Mouse (Mus musculus): ENCODE results near the gene Plcd3. TPM values are rescaled to one million over a fixed set of nuclear protein-coding genes. Genes with fewer than 3 reads are reported as not detected.

Plcd3 gene
- total and polyA plus RNA-seq, 3 experiments: 13.7 to 22.3 (median 14.0) TPM

DNA sequence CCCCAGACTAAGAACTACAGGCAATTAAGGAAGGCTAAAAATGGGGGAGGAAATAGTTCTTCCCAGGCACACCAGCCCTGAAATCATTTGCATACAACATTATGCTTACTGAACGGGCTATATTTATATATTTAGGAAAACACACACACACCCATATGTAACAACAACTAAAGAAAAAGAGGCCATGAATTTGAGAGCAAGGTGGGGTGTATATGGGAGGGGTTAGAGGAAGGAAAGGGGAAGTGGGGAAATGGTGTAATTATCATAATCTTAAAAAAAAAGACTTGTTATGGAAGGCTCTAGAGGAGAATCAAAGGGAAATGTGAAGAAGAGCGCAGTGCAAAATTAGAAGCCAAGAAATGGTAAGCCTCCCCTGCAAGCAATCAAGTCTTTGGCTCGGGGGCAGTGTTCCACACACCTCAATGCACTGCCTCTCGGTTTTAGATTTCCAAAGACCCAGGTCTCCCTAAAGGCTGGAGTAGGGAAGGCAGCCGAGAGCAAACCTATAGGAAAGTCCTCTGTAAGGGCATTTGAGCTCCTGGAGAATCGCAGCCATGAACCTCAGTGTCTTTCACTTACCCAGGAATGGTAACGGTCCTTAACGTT is 73.8 kb downstream of the Plcd3 start:
- TF ChIP-seq EP300 (IDR thresholded peaks at IDR 0.05; ENCODE audit: insufficient read depth, low read depth, low read length): no peak
- Histone ChIP-seq H3K4me1 (ENCODE audit: control insufficient read depth, insufficient read depth, low read length) (peaks cover 5% of the 10 kb centered on the region), H3K27me3 (ENCODE audit: control insufficient read depth, insufficient read depth, low read length) (no peaks in the 10 kb centered on the region), H3K4me3 (peak overlapping the region; percentile 85), H3K36me3 (ENCODE audit: control insufficient read depth, insufficient read depth, low read length) (peaks cover 11% of the 10 kb centered on the region), H3K27ac (peak overlapping the region; percentile 94), H3K79me2 (replicated peaks; ENCODE audit: control insufficient read depth, insufficient read depth, low read length) (peaks cover 1% of the 10 kb centered on the region; the same call in 1 of the 2 replicates), H3K9ac (ENCODE audit: low read depth, low read length) (peak overlapping the region; percentile 82)
- WGBS: 12% methylated on average over 8 of the region's 8 CpGs
- no peak for DNase-seq
- intact Hi-C loops (cut with DNase I): no loop called here

DNA sequence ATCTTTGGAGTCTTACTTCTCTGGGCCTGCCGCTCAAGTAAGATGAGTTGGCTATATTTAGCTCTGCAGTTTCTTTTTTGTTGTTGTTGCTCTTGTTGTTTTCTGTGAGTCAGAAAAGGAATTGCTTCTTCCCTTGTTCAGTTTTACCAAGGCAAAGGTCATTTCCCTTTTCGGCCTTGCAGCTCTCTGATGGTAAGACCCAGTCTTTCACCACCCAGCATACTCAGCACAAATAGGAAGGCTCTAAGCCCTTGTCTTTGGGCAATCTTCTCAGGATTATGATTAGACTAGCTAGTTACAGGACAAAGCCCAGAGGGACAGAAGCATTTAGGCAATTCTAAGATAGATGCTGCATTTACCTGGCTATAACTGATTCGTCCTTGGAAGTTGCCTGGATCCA is 74.6 kb downstream of the Plcd3 start:
- peak overlapping the region; percentile 94 for H3K27ac ChIP-seq
- TF ChIP-seq POLR2A (IDR thresholded peaks at IDR 0.05; ENCODE audit: insufficient read depth, low read depth, low read length) (no peak), EP300 (IDR thresholded peaks at IDR 0.05; ENCODE audit: insufficient read depth, low read depth, low read length) (no peak), CTCF (IDR thresholded peaks at IDR 0.05) (no peak)
- no peak overlapping the region; the same call in 1 of the 2 replicates for H3K4me3 ChIP-seq
- peaks cover 9% of the 10 kb centered on the region for H3K36me3 ChIP-seq (ENCODE audit: control insufficient read depth, insufficient read depth, low read length)
- peaks cover 1% of the 10 kb centered on the region; the same call in 1 of the 2 replicates for H3K79me2 ChIP-seq (replicated peaks; ENCODE audit: control insufficient read depth, insufficient read depth, low read length)
- peaks cover 5% of the 10 kb centered on the region for H3K4me1 ChIP-seq (ENCODE audit: control insufficient read depth, insufficient read depth, low read length)
- H3K9ac ChIP-seq (ENCODE audit: low read depth, low read length): no peak overlapping the region
- WGBS: 65% methylated on average over 3 of the region's 3 CpGs
- H3K27me3 ChIP-seq (ENCODE audit: control insufficient read depth, insufficient read depth, low read length): no peaks in the 10 kb centered on the region
- intact Hi-C loops (cut with DNase I): no loop called here
- DNase-seq: no peak

DNA sequence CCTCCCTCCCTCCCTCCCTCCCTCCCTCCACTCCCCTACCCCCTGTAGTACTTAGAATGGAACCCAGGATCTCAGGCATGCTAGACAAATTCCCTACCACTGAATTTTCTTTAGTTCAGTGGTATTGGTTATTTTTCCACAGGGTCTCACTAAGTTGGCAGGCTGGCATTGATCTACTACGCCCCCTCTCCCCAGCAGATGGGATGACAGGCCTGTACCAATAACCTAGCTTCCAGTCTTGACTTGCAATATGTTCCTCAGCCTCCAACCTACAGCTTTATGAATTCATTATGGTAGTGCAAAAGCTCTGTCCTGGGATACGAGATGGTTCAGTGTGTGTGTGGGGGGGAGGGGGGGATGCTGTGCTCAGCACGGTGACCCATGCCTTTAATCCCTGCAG is 77.5 kb downstream of the Plcd3 start:
- TF ChIP-seq CTCF (IDR thresholded peaks at IDR 0.05): no peak
- TF ChIP-seq POLR2A (IDR thresholded peaks at IDR 0.05; ENCODE audit: insufficient read depth, low read depth, low read length): no peak
- no peak for TF ChIP-seq EP300 (IDR thresholded peaks at IDR 0.05; ENCODE audit: insufficient read depth, low read depth, low read length)
- H3K79me2 ChIP-seq (replicated peaks; ENCODE audit: control insufficient read depth, insufficient read depth, low read length): 0 out of 2 replicates have a peak, but pooled peaks cover 1% of the 10 kb centered on the region
- no peaks in the 10 kb centered on the region for H3K27me3 ChIP-seq (ENCODE audit: control insufficient read depth, insufficient read depth, low read length)
- intact Hi-C loops (cut with DNase I): no loop called here
- no peak overlapping the region for H3K27ac ChIP-seq
- H3K9ac ChIP-seq (ENCODE audit: low read depth, low read length): no peak overlapping the region
- WGBS: 91% methylated on average over 3 of the region's 3 CpGs
- DNase-seq: no peak
- H3K4me3 ChIP-seq: no peak overlapping the region
- peaks cover 5% of the 10 kb centered on the region for H3K36me3 ChIP-seq (ENCODE audit: control insufficient read depth, insufficient read depth, low read length)
- H3K4me1 ChIP-seq (ENCODE audit: control insufficient read depth, insufficient read depth, low read length): peaks cover 5% of the 10 kb centered on the region

DNA sequence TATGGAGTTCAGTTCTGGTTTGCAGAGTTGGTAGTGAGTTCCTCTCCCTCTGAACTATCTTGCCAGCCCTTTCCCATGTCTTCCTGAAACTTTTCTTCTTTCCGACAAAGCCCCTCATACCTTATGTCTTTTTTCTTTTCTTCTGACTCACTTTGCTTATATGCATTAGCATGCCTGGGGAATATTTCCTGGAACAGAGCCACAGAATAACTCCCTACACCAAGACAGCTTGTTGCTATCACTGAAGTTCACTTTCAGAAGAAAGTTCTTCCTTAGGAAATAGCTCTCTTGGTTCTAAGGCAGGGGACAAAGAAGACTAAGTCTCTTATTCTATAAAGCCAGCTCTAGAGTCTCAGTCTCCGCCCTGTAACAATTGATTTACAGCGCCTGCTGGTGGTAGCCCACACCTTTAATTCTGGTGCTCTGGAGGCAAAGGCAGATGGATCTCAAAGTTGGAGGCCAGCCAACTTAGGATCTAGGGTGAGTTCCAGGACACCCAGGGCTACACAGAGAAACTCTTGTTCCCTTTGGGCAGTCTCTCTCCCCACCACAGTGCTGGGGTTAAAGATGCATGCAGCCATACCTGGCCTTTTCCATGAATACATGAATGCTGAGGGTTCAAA is 80.6 kb downstream of the Plcd3 start:
- H3K27me3 ChIP-seq (ENCODE audit: control insufficient read depth, insufficient read depth, low read length): no peaks in the 10 kb centered on the region
- H3K27ac ChIP-seq: no peak overlapping the region
- peaks cover 2% of the 10 kb centered on the region; the same call in 1 of the 2 replicates for H3K4me1 ChIP-seq (ENCODE audit: control insufficient read depth, insufficient read depth, low read length)
- TF ChIP-seq CTCF (IDR thresholded peaks at IDR 0.05) (peak; percentile 29), POLR2A (IDR thresholded peaks at IDR 0.05; ENCODE audit: insufficient read depth, low read depth, low read length) (no peak)
- H3K4me3 ChIP-seq: no peak overlapping the region
- H3K9ac ChIP-seq (ENCODE audit: low read depth, low read length): no peak overlapping the region
- H3K36me3 ChIP-seq (ENCODE audit: control insufficient read depth, insufficient read depth, low read length): no peaks in the 10 kb centered on the region
- no peak for DNase-seq
- 71% methylated on average over 3 of the region's 3 CpGs for WGBS
- no peaks in the 10 kb centered on the region for H3K79me2 ChIP-seq (replicated peaks; ENCODE audit: control insufficient read depth, insufficient read depth, low read length)
- intact Hi-C loops (cut with DNase I): no loop called here

Other genes with a start within 250 kb of the Plcd3 start
- 10 to 100 TPM; 36.0 to 37.4 TPM for gene Eftud2, start 220.7 kb downstream of the Plcd3 start, total RNA-seq (2021)
- 44.9 and 62.6 TPM in 2 replicates for gene Eftud2, start 220.7 kb downstream of the Plcd3 start, polyA plus RNA-seq (2012; rRNA removed)
- gene Ccdc103, start 220.5 kb downstream of the Plcd3 start, total RNA-seq (2021): not detected
- 0.18 and 0.20 TPM in 2 replicates for gene Ccdc103, start 220.5 kb downstream of the Plcd3 start, polyA plus RNA-seq (2012; rRNA removed)
- gene Fam187a, start 216.5 kb downstream of the Plcd3 start, total RNA-seq (2021): not detected
- gene Fam187a, start 216.5 kb downstream of the Plcd3 start, polyA plus RNA-seq (2012; rRNA removed): not detected in 2 replicates
- gene Gfap, start 200.7 kb downstream of the Plcd3 start, total RNA-seq (2021): under 1 TPM; 0.08 to 0.30 TPM
- gene Gfap, start 200.7 kb downstream of the Plcd3 start, polyA plus RNA-seq (2012; rRNA removed): 0.18 TPM in 2 replicates
- under 1 TPM; 0.10 to 0.32 TPM for gene Kif18b, start 176.5 kb downstream of the Plcd3 start, total RNA-seq (2021)
- gene Kif18b, start 176.5 kb downstream of the Plcd3 start, polyA plus RNA-seq (2012; rRNA removed): 0.18 and 0.32 TPM in 2 replicates
- not detected for gene C1ql1, start 155.0 kb downstream of the Plcd3 start, total RNA-seq (2021)
- gene C1ql1, start 155.0 kb downstream of the Plcd3 start, polyA plus RNA-seq (2012; rRNA removed): 0.10 TPM in 1 of 2 replicates, not detected in the other
- gene Nmt1, start 73.5 kb downstream of the Plcd3 start, total RNA-seq (2021): 10 to 100 TPM; 60.5 to 67.2 TPM
- gene Nmt1, start 73.5 kb downstream of the Plcd3 start, polyA plus RNA-seq (2012; rRNA removed): 37.1 and 55.3 TPM in 2 replicates
- 10 to 100 TPM; 69.3 to 75.0 TPM for gene Dcakd, start 73.3 kb downstream of the Plcd3 start, total RNA-seq (2021)
- gene Dcakd, start 73.3 kb downstream of the Plcd3 start, polyA plus RNA-seq (2012; rRNA removed): 122 and 139 TPM in 2 replicates
- 10 to 100 TPM; 27.8 to 38.1 TPM for gene Acbd4, start within 50 bp of the Plcd3 start, total RNA-seq (2021)
- gene Acbd4, start within 50 bp of the Plcd3 start, polyA plus RNA-seq (2012; rRNA removed): 27.5 and 27.8 TPM in 2 replicates
- 10 to 100 TPM; 18.2 to 19.3 TPM for gene Hexim1, start 14.6 kb upstream of the Plcd3 start, total RNA-seq (2021)
- 7.8 and 9.0 TPM in 2 replicates for gene Hexim1, start 14.6 kb upstream of the Plcd3 start, polyA plus RNA-seq (2012; rRNA removed)
- gene Hexim2, start 30.8 kb upstream of the Plcd3 start, total RNA-seq (2021): 1 to 10 TPM; 1.3 to 1.9 TPM
- gene Hexim2, start 30.8 kb upstream of the Plcd3 start, polyA plus RNA-seq (2012; rRNA removed): 2.6 and 2.9 TPM in 2 replicates
- 10 to 100 TPM; 12.1 to 14.5 TPM for gene Fmnl1, start 69.4 kb upstream of the Plcd3 start, total RNA-seq (2021)
- gene Fmnl1, start 69.4 kb upstream of the Plcd3 start, polyA plus RNA-seq (2012; rRNA removed): 12.8 and 14.2 TPM in 2 replicates
- gene 1700023F06Rik, start 106.9 kb upstream of the Plcd3 start, total RNA-seq (2021): not detected
- 0.21 TPM in 1 of 2 replicates, not detected in the other for gene 1700023F06Rik, start 106.9 kb upstream of the Plcd3 start, polyA plus RNA-seq (2012; rRNA removed)
- gene Spata32, start 116.8 kb upstream of the Plcd3 start, total RNA-seq (2021): not detected
- not detected in 2 replicates for gene Spata32, start 116.8 kb upstream of the Plcd3 start, polyA plus RNA-seq (2012; rRNA removed)
- gene Map3k14, start 165.8 kb upstream of the Plcd3 start, total RNA-seq (2021): 1 to 10 TPM; 3.0 to 3.4 TPM
- 3.7 and 4.5 TPM in 2 replicates for gene Map3k14, start 165.8 kb upstream of the Plcd3 start, polyA plus RNA-seq (2012; rRNA removed)